Mouse (Mus musculus): ENCODE measurements around the gene Aarsd1.

DNA sequence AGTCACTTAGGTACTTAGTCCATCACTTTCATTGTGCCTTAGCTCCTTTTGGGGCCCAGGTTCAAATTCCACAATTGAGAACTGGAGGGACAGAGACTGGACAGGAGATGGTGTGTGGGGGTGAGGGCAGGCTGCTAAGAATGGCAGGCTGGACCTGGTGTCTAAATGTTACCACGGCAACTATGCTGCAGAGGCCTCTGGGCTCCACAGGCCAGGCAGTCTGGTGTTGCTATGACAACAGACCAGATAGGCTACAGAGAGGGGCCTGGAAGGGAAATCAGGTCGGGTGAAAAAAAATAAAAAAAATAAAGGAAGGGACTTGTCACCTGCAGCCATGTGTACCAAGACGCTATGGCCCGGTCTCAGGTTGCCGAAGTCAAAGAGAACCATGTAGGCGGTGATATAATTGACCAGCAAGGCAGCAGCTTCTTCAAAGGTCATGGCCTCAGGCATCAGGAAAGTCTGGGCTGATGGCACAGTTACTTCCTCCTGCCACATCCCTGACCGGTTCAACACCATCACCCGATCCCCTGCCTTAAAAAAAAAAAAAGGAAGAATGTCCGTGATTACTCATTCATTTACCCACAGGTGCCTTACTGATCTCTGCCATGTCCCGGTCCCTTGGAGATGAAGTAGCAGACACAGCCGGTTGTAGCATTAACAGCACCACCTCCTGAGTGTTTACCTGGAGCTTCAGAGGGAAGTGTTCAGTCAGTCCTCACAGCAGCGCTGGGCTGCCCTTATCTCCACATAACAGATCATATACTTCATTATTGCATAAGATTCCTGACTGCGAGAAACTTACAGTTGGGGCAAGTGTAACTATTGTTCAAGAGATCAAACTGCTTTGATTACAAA, 45.4 kb upstream of the Aarsd1 start:
- TF ChIP-seq CTCF (IDR thresholded peaks at IDR 0.05; ENCODE audit: control insufficient read depth, insufficient read depth, insufficient read length) = no peak
- no peak for TF ChIP-seq CEBPB (IDR thresholded peaks at IDR 0.05; ENCODE audit: low read depth)
- TF ChIP-seq USF1 (IDR thresholded peaks at IDR 0.05; ENCODE audit: low read depth) = no peak
- TF ChIP-seq FOSL1 (IDR thresholded peaks at IDR 0.05; ENCODE audit: insufficient read depth, low read length, poor library complexity, severe bottlenecking) = no peak
- no peak for TF ChIP-seq MYOG (IDR thresholded peaks at IDR 0.05; ENCODE audit: control insufficient read depth, extremely low read depth, insufficient read length)
- no peak for TF ChIP-seq MAX (IDR thresholded peaks at IDR 0.05)
- TF ChIP-seq MYOD1 (IDR thresholded peaks at IDR 0.05; ENCODE audit: control insufficient read depth, insufficient read length, low read depth) = no peak

Measured in C2C12 (cell line).